Mouse (Mus musculus): ENCODE measurements around the gene Taar7a. TPM values are rescaled to one million over a fixed set of nuclear protein-coding genes. Genes with fewer than 3 reads are reported as not detected.

Taar7a gene
- polyA plus RNA-seq, 1 experiment = not detected

DNA sequence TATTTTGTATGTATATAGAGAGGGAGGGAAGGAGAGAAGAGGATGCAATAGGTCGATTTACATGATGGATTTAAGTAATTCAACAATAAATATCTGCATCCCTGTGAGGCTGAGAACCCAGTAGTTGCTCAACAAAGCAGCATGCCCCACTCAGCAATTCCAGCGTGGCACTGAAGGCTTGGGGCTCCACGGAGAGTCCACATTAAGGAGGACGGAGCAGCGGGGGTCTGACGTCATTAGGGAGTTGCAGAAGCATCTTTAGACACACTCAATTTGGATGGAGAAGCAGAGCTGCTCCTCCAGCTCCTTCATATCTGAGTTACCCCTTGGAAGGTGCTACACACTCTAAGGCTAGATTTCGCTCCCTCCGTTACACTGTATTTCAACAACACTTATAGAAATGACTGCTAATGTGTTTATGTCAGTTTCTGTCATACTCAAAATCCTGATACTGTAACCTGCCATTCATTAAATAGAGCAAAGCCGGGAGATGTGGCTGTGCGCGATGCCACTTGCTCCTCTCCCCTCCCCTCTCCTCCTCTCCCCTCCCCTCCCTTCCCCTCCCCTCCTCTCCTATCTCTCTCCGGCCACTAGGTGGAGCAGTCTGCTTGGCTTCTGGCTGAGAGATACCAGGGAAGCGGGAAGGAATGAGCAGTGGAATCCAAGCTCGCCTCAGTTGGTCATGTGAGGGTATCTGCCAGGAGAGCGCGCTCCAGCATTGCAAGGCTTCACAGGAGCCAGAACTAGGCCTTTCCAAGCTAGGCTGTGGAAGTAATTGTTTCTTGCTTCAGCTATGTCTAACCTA lies 14.2 kb downstream of the Taar7a start:
- TF ChIP-seq CTCF (IDR thresholded peaks at IDR 0.05; ENCODE audit: borderline replicate concordance, extremely low read depth, insufficient read depth, insufficient read length) = peak; percentile 69
- TF ChIP-seq POLR2A (IDR thresholded peaks at IDR 0.05; ENCODE audit: borderline replicate concordance, extremely low read depth, insufficient read depth, insufficient read length, poor library complexity, severe bottlenecking) = no peak
- DNase-seq (ENCODE audit: low read depth) = peak; percentile 85

DNA sequence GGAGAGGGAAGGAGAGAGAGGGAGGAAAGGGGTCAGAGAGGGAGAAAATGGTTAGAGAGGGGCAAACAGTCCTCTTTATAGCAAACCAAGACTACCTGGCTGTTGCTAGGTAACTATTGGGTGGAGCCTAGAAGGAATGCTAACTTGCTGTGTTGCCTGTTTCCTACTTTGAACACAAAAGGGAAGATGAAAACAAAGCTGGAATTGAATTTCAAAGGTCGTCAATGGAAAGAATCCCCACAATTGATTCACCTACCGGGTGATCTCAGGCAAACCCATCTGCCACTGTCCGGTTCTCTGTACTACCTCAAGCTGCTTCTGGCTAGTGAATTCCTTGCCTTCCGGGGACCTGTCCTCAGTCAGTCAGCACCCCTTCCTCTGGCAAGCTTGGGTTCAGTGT lies 15.3 kb downstream of the Taar7a start:
- DNase-seq (ENCODE audit: low read depth) = no peak
- no peak for TF ChIP-seq CTCF (IDR thresholded peaks at IDR 0.05; ENCODE audit: borderline replicate concordance, extremely low read depth, insufficient read depth, insufficient read length)
- TF ChIP-seq POLR2A (IDR thresholded peaks at IDR 0.05; ENCODE audit: borderline replicate concordance, extremely low read depth, insufficient read depth, insufficient read length, poor library complexity, severe bottlenecking) = no peak

DNA sequence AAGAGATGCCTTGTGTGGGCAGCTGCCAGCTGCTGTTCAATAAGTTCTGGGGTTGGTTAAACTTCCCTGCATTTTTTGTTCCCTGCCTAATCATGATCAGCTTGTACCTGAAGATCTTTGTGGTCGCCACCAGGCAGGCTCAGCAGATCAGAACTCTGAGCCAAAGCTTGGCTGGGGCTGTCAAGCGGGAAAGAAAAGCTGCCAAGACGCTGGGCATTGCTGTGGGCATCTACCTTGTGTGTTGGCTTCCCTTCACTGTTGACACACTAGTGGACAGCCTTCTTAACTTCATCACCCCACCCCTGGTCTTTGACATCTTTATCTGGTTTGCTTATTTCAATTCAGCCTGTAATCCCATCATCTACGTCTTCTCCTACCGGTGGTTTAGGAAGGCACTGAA lies 22.0 kb downstream of the Taar7a start:
- no peak for DNase-seq (ENCODE audit: low read depth)

DNA sequence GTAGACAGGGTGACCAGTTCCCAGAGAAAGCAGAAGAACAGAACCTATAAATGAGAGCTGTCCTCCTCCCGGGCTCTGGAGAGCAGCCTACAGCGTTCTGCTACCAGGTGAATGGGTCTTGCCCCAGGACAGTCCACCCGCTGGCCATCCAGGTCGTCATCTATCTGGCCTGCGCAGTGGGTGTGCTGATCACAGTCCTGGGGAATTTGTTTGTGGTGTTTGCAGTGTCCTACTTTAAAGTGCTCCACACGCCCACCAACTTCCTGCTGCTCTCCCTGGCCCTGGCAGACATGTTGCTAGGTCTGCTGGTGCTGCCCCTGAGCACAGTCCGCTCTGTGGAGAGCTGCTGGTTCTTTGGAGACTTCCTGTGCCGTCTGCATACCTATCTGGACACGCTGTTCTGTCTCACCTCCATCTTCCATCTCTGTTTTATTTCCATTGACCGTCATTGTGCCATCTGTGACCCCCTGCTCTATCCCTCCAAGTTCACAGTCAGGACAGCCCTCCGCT lies 22.6 kb downstream of the Taar7a start, which contains the start of gene Taar5:
Gene Taar5 (plus strand): TSS at position 51 of the 510 bp plus-strand sequence.
- TF ChIP-seq CTCF (IDR thresholded peaks at IDR 0.05; ENCODE audit: borderline replicate concordance, extremely low read depth, insufficient read depth, insufficient read length) (no peak), POLR2A (IDR thresholded peaks at IDR 0.05; ENCODE audit: borderline replicate concordance, extremely low read depth, insufficient read depth, insufficient read length, poor library complexity, severe bottlenecking) (no peak)
- DNase-seq (ENCODE audit: low read depth) = no peak

More for the DNA sequence above, 22.0 kb downstream of the Taar7a start:
- TF ChIP-seq CTCF (IDR thresholded peaks at IDR 0.05; ENCODE audit: borderline replicate concordance, extremely low read depth, insufficient read depth, insufficient read length) (no peak), POLR2A (IDR thresholded peaks at IDR 0.05; ENCODE audit: borderline replicate concordance, extremely low read depth, insufficient read depth, insufficient read length, poor library complexity, severe bottlenecking) (no peak)

DNA sequence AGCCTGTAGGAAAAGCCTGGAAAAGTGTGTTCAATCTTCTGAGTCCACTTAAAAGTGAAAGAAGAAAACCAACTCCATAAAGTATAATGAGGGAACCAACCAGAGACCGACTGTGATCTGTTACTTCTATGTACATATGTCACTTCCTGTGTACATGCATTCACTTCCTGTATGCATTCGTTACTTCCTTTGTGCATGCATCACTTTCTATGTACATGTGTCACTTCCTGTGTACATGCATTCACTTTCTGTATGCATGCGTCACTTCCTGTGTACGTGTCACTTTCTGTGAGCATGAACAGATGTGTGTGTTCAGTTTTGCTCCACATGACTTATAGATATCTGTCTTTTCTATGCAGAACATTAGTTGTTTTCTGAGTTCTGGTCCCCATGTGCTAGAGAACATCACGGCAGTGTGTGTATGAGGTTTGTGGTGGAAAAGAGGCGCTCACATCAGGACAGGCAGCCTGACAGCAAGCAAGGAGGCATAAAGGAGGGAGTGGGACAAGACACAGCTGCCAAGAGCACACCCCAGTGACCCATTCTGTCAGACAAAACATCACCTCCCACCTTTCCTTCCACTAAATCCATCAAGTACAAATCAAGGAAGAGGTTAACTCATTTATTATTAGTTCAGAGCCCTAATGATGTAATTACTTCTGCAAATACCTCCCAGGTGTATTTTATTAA lies 28.2 kb downstream of the Taar7a start:
- TF ChIP-seq CTCF (IDR thresholded peaks at IDR 0.05; ENCODE audit: borderline replicate concordance, extremely low read depth, insufficient read depth, insufficient read length) = no peak
- TF ChIP-seq POLR2A (IDR thresholded peaks at IDR 0.05; ENCODE audit: borderline replicate concordance, extremely low read depth, insufficient read depth, insufficient read length, poor library complexity, severe bottlenecking) = no peak
- no peak for DNase-seq (ENCODE audit: low read depth)

DNA sequence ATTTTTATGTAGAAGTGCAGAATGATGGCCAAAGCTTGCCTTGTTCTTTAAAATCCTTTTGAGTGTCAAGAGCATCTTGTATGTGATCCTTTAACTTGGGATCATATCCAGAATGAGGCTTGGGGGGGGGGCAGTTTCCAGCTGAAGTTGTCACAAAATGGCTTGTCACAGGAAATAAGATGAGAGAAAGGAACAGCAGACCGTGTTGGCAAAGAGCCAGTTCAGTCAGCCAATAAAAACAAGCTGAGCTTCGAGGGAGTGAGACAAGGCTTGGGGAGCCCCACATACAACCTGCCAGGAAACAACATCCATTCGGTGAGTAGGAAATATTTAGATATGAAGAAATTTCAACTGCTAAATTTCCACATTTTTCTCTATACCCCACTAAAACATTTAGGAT lies 29.8 kb downstream of the Taar7a start:
- peak; percentile 77 for DNase-seq (ENCODE audit: low read depth)
- TF ChIP-seq CTCF (IDR thresholded peaks at IDR 0.05; ENCODE audit: borderline replicate concordance, extremely low read depth, insufficient read depth, insufficient read length) (no peak), POLR2A (IDR thresholded peaks at IDR 0.05; ENCODE audit: borderline replicate concordance, extremely low read depth, insufficient read depth, insufficient read length, poor library complexity, severe bottlenecking) (no peak)

DNA sequence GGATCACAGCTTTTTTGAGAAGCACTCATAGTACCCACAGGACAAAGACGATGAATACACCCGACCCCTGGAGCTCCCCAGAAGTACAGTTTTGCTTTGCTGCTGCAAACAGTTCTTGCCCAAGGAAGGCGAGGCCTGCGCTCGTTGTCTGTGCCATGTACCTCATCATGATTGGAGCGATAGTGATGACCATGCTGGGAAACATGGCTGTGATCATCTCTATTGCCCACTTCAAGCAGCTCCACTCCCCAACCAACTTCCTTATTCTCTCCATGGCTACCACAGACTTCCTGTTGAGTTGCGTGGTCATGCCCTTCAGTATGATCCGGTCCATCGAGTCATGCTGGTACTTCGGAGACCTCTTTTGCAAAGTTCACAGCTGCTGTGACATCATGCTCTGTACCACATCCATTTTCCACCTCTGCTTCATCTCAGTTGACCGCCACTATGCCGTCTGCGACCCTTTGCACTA lies 32.8 kb downstream of the Taar7a start, which contains the start of gene Taar4:
Gene Taar4 (plus strand): TSS at position 51 of the 472 bp plus-strand sequence.
- no peak for DNase-seq (ENCODE audit: low read depth)
- TF ChIP-seq POLR2A (IDR thresholded peaks at IDR 0.05; ENCODE audit: borderline replicate concordance, extremely low read depth, insufficient read depth, insufficient read length, poor library complexity, severe bottlenecking) (no peak), CTCF (IDR thresholded peaks at IDR 0.05; ENCODE audit: borderline replicate concordance, extremely low read depth, insufficient read depth, insufficient read length) (no peak)

DNA sequence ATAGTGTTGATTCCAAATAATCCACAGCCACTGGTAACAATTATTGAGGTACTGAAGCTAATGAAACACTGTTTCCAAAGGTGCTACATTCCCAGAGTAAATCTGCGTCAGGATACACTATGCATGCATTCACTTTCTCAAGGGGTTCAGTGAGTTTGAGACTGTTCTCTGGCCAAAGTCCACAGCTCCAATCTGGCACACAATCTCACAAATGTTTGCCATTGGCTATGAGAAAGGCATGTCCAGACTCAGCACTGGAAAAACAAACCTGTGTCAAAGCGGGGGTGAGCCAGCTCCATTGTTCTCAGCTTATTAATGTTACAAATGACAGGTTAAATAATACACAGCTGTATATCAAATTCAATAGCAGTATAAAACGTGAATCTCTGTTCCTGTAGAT lies 34.2 kb downstream of the Taar7a start:
- no peak for DNase-seq (ENCODE audit: low read depth)
- TF ChIP-seq CTCF (IDR thresholded peaks at IDR 0.05; ENCODE audit: borderline replicate concordance, extremely low read depth, insufficient read depth, insufficient read length) (no peak), POLR2A (IDR thresholded peaks at IDR 0.05; ENCODE audit: borderline replicate concordance, extremely low read depth, insufficient read depth, insufficient read length, poor library complexity, severe bottlenecking) (no peak)

DNA sequence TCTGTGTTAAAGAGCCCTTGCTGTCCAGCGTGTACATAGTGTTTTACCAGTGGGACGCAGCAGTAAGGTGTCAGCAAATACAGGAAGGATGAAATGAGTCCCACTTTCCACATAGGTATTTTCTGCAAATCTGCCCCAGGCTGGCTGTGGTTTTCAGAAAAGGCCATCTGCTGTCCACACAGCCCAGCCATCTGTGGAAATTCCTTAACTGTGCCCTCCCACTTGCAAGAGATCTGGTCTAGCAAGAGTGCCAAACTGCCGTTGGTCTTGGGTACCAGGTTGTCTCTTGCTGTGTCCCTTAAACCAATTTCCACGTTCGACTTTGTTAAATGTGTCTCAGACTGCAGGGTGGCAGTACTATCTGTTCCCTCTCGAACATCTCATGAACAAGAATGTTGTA lies 41.6 kb downstream of the Taar7a start:
- no peak for DNase-seq (ENCODE audit: low read depth)
- no peak for TF ChIP-seq POLR2A (IDR thresholded peaks at IDR 0.05; ENCODE audit: borderline replicate concordance, extremely low read depth, insufficient read depth, insufficient read length, poor library complexity, severe bottlenecking)

DNA sequence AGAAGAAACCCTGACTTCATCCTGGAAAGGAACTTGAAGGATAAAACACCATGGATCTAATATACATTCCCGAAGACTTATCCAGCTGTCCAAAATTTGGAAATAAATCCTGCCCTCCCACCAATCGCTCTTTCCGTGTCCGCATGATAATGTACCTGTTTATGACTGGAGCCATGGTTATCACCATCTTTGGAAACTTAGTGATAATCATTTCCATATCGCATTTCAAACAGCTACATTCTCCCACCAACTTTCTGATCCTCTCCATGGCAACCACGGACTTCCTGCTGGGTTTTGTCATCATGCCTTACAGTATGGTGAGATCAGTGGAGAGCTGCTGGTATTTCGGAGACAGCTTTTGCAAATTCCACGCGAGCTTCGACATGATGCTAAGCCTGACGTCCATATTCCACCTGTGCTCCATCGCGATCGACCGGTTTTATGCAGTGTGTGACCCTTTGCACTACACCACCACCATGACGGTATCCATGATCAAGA lies 43.7 kb downstream of the Taar7a start, which contains the start of gene Taar3:
Gene Taar3 (plus strand): TSS at position 51 of the 498 bp plus-strand sequence.
- no peak for TF ChIP-seq CTCF (IDR thresholded peaks at IDR 0.05; ENCODE audit: borderline replicate concordance, extremely low read depth, insufficient read depth, insufficient read length)
- TF ChIP-seq POLR2A (IDR thresholded peaks at IDR 0.05; ENCODE audit: borderline replicate concordance, extremely low read depth, insufficient read depth, insufficient read length, poor library complexity, severe bottlenecking) = no peak
- peak; percentile 9 for DNase-seq (ENCODE audit: low read depth)

DNA sequence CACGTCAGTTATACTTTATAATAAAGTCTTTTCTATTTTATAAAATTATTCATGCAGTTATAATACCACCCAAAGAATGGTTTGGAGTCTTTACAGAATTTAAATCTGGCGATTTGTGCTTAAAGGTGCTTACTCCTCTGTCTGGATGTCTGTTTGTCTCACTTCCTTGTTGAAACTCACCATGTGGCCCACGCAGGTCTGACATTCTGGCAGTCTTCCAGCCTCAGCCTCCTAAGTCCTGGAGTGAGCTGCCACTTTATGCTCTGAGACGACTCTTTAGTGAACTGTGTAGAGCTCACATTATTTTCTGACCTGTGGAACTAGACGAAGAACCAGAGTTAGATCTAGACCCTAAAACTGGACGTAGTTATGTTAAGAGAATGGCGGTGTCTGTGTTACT lies 45.3 kb downstream of the Taar7a start:
- DNase-seq (ENCODE audit: low read depth) = peak; percentile 27
- TF ChIP-seq CTCF (IDR thresholded peaks at IDR 0.05; ENCODE audit: borderline replicate concordance, extremely low read depth, insufficient read depth, insufficient read length) (no peak), POLR2A (IDR thresholded peaks at IDR 0.05; ENCODE audit: borderline replicate concordance, extremely low read depth, insufficient read depth, insufficient read length, poor library complexity, severe bottlenecking) (no peak)
